Mouse (Mus musculus): ENCODE data around the gene Pxmp2. TPM values are rescaled to one million over a fixed set of nuclear protein-coding genes. Genes with fewer than 3 reads are reported as not detected.

Pxmp2 gene
- total RNA-seq, 1 experiment: 16.9 TPM

DNA sequence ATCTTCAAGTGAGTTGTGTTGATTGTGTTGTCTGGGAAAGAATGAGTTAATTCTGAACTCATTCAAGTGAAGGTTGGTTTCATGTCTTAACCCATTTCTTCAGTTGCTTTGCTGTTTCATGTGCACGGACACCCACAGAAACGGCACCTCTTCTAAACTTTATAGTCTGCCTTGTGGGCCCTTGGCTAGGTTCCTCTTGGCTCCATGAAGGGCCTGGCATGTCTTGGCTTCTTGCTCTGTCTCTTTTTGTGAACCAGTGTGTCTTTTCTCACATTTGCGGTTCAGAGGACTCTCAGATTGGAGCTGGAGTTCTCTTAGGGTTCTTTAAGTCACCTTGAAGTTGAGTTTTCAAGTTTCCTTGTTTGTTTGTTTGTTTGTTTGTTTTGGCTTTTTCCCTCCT lies 60.9 kb downstream of the Pxmp2 start:
- Histone ChIP-seq H3K27ac (ENCODE audit: insufficient read depth, low read depth, low read length, poor library complexity, severe bottlenecking) (no peak overlapping the region), H3K9ac (ENCODE audit: insufficient read depth, low read depth, low read length, poor library complexity, severe bottlenecking) (no peak overlapping the region), H3K9me3 (ENCODE audit: control insufficient read depth, insufficient read depth, low read depth, low read length) (no peaks in the 10 kb centered on the region), H3K4me1 (ENCODE audit: control insufficient read depth in 2 of 2, insufficient read depth in 2 of 2, low read length in 2 of 2, poor library complexity in 1 of 2) (no peaks in the 10 kb centered on the region), H3K36me3 (ENCODE audit: control insufficient read depth, insufficient read depth, low read length, poor library complexity, severe bottlenecking) (peaks cover 8% of the 10 kb centered on the region), H3K4me3 (ENCODE audit: insufficient read depth in 1 of 2, low read depth in 1 of 2, low read length in 2 of 2, poor library complexity in 1 of 2, severe bottlenecking in 1 of 2) (no peak overlapping the region)
- in situ Hi-C loops (cut with MboI; ENCODE audit: low sequenced_read_pairs in 2 of 2, unreplicated experiment in 2 of 2): no loop called here
- TF ChIP-seq ZC3H11A (IDR thresholded peaks at IDR 0.05; ENCODE audit: borderline replicate concordance, low read depth, low read length) (no peak), ZNF384 (IDR thresholded peaks at IDR 0.05; ENCODE audit: low read depth, low read length) (no peak), MAFK (IDR thresholded peaks at IDR 0.05; ENCODE audit: insufficient read depth, low read depth, low read length) (no peak), HCFC1 (IDR thresholded peaks at IDR 0.05; ENCODE audit: borderline replicate concordance, insufficient read depth, low read length) (no peak), CHD2 (IDR thresholded peaks at IDR 0.05; ENCODE audit: low read depth, low read length) (no peak)
- DNase-seq (ENCODE audit: low read depth, low spot score): no peak

Other genes with a start within 250 kb of the Pxmp2 start
- 7.1 and 8.6 TPM in 2 replicates for gene Gm17655, start 213.7 kb downstream of the Pxmp2 start, total RNA-seq (2012; rRNA removed)
- gene Gm35315, start 191.8 kb downstream of the Pxmp2 start, total RNA-seq (2012; rRNA removed): 11.4 and 13.7 TPM in 2 replicates
- gene Plcxd1, start 186.2 kb downstream of the Pxmp2 start, total RNA-seq (2012; rRNA removed): 18.3 and 39.9 TPM in 2 replicates
- gene Gtpbp6, start 178.0 kb downstream of the Pxmp2 start, total RNA-seq (2012; rRNA removed): 116 and 226 TPM in 2 replicates
- gene Zfp605, start 176.1 kb downstream of the Pxmp2 start, total RNA-seq (2012; rRNA removed): 7.8 and 8.9 TPM in 2 replicates
- 32.7 and 40.2 TPM in 2 replicates for gene Chfr, start 150.3 kb downstream of the Pxmp2 start, total RNA-seq (2012; rRNA removed)
- gene Golga3, start 109.5 kb downstream of the Pxmp2 start, total RNA-seq (2012; rRNA removed): 20.8 and 24.3 TPM in 2 replicates
- 83.3 and 134 TPM in 2 replicates for gene Ankle2, start 55.2 kb downstream of the Pxmp2 start, total RNA-seq (2012; rRNA removed)
- gene Pgam5, start 16.3 kb downstream of the Pxmp2 start, total RNA-seq (2012; rRNA removed): 55.4 and 65.6 TPM in 2 replicates
- gene Pole, start 120 bp upstream of the Pxmp2 start, total RNA-seq (2012; rRNA removed): 77.7 and 96.1 TPM in 2 replicates
- 1.3 and 2.2 TPM in 2 replicates for gene P2rx2, start 57.0 kb upstream of the Pxmp2 start, total RNA-seq (2012; rRNA removed)
- gene Lrcol1, start 58.5 kb upstream of the Pxmp2 start, total RNA-seq (2012; rRNA removed): 1.3 and 2.5 TPM in 2 replicates
- gene Fbrsl1, start 162.3 kb upstream of the Pxmp2 start, total RNA-seq (2012; rRNA removed): 44.4 and 51.7 TPM in 2 replicates

Measured in ES-E14 (cell line).